Mouse (Mus musculus): ENCODE measurements around the gene Zfand2a.

The Zfand2a gene

DNA sequence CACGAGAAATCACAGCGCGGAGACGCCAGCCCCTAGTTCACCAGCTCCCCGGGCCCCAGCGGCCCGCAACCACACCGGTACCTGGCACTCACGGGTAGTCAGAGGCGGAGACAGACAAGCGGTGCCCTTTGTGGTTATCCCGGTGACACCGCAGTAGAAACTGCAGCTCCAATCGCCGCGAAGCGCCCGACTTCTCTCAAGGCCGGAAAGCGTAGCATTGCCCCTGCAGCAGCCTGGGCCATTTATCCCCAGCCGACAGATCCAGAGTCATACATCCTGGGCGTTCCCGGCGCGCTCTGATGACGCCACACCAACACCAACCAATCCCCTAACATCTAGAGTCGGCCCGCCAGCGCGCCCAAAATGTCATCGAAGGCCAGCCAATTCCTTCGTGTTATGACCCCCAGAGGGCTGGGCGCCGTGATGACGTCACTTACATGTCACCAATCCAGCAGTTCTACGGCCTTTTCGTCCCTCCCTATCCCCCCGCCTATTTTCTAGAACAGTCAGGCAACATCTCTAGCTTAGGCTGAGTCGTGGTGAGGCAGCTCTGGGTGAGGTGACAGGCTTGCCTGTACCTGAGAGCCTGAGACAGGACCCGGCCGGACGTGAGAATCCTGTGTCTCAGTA is at the start of gene Zfand2a:
TSS of gene Zfand2a (minus strand) at position 365 of the 630 bp plus-strand sequence.
- DNase-seq (ENCODE audit: low read depth, low spot score) = peak; percentile 100

DNA sequence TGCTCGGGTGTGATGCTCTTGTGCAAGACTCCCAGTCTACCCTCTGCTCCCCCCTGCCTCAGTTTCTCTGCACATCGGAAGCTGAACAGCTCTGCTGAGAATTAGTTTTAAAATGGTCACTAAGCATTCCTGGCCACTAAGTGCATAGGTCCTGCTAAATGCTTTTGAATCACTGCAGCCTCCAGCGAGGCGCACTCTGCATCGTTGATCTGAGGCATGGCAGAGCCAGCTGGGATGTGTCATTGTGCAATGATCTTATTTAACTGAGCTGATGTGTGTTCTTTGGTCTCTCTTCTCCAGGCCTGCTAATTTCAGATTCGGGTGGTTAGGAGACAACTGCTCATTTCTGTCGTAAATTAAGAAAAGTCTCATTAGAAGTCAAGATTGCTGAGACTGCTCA is 44.5 kb upstream of the Zfand2a start:
- DNase-seq (ENCODE audit: low read depth, low spot score) = no peak

DNA sequence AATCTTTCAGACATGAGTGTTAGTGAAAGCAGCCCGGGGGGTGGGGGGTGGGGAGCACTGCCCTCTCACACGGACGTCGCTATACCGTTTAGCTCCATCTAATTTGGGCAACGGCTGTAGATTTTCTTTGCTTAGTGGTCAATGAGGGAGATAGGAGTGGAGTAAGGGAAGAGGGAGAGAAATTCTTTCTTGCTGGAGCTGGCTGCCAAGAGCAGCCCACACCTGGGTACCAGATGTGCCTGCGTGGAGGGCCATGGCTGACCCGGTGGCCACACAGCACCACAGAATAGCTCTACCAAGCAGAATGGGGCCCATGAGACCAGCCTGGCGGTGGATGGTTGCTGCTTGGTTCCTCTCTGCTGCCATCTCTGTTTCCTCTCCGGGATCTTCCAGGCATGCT is 37.6 kb upstream of the Zfand2a start:
- DNase-seq (ENCODE audit: low read depth, low spot score) = no peak

GRCm38 (mm10) chr5:139520069-139520834 is 35.9 kb upstream of the Zfand2a start:
- no peak for DNase-seq (ENCODE audit: low read depth, low spot score)

- DNase-seq (ENCODE audit: low read depth, low spot score) = no peak
Observed at GRCm38 (mm10) chr5:139516281-139516680, 31.9 kb upstream of the Zfand2a start.

DNA sequence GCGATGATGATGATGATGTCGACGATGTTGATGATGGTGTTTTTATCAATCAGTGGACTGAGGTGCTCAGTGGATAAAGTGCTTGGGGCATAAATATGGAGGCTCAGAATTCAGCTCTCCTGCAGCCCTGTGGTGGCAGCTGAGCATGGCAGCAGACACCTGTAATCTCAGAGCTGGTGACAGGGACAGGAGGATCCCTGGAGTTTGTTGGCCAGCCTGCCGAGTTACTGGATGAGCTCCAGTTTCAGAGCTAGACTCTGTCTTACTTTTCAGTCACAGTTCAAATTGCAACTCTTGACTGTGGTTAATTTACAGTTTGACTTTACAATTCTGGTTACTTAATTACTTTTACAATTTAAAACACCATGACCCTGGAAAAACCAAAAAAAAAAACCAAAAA is 27.9 kb upstream of the Zfand2a start:
- no peak for DNase-seq (ENCODE audit: low read depth, low spot score)

DNA sequence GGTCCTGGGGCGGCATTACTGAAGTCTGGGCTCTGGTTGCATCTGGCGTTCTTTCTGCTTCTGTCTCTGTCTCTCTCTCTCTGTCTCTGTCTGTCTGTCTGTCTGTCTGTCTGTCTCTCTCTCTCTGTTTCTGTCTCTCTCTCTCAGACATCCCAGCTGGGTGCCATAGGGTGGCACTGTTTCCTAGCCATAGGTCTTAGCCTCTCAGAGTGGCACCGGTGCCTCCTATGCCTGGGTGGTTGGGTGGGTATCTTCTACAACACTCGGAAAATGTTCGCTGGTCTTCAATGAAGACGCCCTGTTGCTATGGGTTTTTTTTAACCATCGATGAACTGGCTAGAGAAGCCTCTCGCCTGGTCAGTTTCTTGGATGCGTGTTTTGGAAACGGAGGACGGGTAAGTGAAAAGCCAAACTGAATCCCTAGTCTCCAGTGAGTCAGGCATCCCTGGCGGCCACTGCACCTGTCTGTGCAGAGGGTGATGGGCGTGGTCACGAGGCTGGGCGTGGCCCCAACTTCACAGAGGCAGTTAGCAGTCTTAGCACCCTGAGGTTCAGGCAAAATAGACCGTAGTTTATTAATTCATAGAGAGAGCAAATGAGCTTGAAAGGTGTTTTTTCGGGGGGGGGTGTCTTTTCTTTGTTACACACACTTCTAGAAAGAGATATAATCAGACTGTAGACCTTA is 26.5 kb upstream of the Zfand2a start:
- peak; percentile 16 for DNase-seq (ENCODE audit: low read depth, low spot score)

- peak; percentile 46 for DNase-seq (ENCODE audit: low read depth, low spot score)
Observed at GRCm38 (mm10) chr5:139506207-139506606, 21.9 kb upstream of the Zfand2a start.

DNA sequence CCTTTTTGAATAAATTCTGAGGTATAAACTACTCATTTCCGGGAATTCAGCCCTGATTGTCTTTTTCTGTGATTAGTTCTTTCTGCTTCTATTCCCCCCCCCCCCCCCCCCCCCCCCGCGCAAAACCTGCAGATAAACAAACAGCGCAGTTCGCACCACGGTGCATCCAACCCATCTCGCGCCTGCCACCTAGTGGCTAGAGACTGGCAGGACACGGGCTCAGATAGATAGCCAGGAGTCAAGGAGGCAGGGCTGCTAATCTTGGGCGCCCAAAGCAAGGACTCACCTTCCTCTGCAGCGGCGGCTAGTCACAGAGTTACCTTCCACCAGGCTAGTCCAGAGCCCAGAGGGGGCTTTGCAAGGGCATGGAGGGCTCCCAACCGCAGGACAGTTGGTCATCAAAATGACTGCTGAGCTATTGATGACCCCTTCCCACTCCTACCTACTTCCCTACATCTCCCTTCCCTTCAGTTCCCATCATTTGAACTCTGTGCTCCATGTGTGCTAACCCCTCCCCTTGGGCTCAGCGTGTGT is 20.8 kb upstream of the Zfand2a start:
- peak; percentile 73 for DNase-seq (ENCODE audit: low read depth, low spot score)

GRCm38 (mm10) chr5:139502281-139502680 is 17.9 kb upstream of the Zfand2a start:
- DNase-seq (ENCODE audit: low read depth, low spot score) = no peak

DNA sequence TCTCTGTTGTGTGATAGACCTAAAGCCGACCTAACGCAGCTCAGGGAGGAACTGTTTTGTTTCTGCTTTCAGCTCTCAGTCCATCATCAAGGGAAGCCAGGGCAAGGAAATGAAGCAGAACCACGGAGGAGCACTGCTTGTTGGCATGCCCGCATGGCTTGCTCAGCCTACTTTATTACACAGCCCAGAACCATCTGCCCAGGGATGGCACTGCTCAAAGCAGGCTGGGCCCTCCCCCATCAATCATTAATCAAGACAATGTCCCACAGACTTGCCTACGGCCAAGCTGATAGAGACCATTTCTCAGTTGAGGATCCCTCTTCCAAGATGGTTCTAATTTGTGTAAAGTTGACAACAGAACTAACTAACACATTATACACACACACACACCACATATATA is 14.4 kb upstream of the Zfand2a start:
- no peak for DNase-seq (ENCODE audit: low read depth, low spot score)

GRCm38 (mm10) chr5:139496939-139497338 is 12.6 kb upstream of the Zfand2a start:
- DNase-seq (ENCODE audit: low read depth, low spot score) = no peak

DNA sequence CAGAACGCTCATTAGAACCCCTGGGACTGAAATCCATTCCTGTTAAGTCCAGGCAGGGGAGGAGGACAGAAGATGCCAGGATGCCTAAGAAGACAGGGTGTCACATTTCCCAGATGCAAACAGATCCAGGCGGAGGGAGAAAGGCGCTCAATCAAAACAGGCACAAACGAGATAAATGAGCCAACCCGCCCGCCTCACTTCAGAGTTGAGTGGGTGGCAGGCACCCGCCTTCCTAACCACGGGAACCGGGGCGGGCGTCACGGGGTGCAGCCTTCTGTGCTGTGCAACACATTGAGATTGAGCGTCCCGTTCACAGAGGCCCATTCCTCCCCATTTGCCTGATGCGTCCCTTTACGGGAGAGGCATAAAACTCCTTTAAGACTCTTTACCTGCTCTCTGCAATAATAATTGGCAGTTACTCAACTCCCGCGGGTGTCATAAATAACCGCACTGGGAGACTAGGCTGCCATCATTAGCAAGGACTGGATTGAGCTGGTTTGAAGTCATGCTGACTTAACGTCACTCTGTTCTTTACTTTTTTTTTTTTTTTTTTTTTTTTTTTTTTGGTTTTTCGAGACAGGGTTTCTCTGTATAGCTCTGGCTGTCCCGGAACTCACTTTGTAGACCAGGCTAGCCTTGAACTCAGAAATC is 10.8 kb upstream of the Zfand2a start:
- no peak for DNase-seq (ENCODE audit: low read depth, low spot score)

GRCm38 (mm10) chr5:139493690-139494089 is 9.3 kb upstream of the Zfand2a start:
- DNase-seq (ENCODE audit: low read depth, low spot score) = no peak

DNA sequence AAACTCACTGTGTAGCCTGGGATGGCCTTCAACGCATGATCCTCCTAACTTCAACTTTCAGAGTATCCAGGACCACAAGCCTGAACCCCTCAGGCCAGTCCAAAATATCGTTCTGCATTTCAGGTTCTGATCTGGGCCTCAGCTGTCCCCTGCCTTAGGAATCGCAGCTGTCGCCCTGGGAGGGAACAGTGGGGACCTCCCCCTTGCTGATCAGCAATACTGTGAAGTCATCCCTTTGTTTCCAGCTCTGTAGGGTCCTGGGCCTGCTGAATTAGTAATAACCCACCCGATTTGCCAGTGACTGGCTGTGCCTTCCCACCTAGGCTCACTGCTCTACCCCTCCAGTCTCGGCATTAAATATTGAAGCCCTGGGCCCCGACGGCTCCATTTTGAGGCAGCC is 7.0 kb upstream of the Zfand2a start:
- no peak for DNase-seq (ENCODE audit: low read depth, low spot score)

- DNase-seq (ENCODE audit: low read depth, low spot score) = no peak
Observed at GRCm38 (mm10) chr5:139490131-139490530, 5.8 kb upstream of the Zfand2a start.

GRCm38 (mm10) chr5:139483171-139483848 is 1.0 kb downstream of the Zfand2a start:
- DNase-seq (ENCODE audit: low read depth, low spot score) = peak; percentile 33

- DNase-seq (ENCODE audit: low read depth, low spot score) = no peak
Observed at GRCm38 (mm10) chr5:139480406-139480805, 3.9 kb downstream of the Zfand2a start.

DNA sequence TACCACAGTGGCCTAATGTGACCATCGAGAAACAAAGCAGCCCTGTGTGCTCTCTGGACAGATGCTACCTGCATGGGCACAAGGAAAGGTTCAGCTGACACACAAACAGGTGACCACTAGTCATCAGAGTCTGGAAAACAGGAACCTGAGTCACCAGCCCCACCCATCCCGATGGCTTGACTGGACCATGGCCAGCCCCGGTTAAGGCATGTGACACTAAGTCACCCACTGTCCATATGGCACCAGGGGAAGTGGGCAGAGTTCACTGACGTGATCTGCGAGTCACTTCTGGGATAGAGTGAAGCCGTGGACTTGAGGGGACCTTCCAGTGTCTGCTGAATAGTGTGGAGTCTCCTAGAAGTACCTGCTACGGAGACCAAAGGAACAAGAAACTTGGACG is 5.3 kb downstream of the Zfand2a start:
- no peak for DNase-seq (ENCODE audit: low read depth, low spot score)

DNA sequence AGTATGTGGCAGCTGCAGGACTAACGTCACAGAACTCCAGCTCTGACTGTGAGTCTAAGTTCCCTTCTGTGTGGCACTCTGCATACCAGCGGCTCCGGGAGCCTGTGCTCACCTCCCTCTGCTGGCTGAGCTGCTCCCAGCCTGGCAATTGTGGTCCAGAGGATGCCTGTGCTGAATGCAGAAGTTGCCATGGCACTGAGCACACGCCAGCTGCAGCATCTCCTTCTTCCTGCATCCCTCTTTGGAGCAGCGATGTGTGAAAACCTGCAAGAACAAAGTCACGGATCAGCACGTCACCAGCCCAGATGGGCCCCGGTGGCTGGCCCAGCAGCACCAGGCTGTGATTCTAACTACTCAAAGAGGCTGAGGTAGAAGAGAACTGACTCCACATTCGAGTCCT is 9.6 kb downstream of the Zfand2a start:
- DNase-seq (ENCODE audit: low read depth, low spot score) = no peak

DNA sequence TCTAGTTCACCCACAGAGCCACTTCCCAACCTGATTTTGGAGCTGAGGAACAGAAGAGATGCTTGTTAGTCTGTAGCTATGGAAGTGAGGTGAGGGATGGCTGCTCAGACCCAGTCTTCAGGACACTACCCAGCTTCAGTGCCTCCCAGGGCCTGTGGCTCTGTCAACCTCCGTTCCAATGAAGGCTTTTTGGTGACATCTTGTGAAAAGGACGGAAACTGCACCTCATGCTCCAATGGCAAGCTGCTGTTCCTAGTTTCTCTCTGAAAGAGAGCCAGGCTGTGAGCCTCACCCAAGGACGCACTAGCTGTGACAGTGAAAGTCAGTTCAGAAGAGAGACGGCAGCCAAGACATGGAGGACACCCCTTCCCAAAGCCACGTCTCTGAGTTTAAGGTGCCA is 16.4 kb downstream of the Zfand2a start:
- no peak for DNase-seq (ENCODE audit: low read depth, low spot score)
